Mouse (Mus musculus) neutrophil, adult 83 days (primary cell): ENCODE measurements around the gene Dnmt3c. TPM values are rescaled to one million over a fixed set of nuclear protein-coding genes. Genes with fewer than 3 reads are reported as not detected.

Source experiments
- total RNA-seq, 2 experiments: library from RNA; stranded (reverse); gene quantifications; one replicate each; pipeline ENCODE4 v1.2.4; 2023

The Dnmt3c gene
- under 1 TPM in 1 of 2 experiments, not detected in 1; 0.37 TPM for total RNA-seq

DNA sequence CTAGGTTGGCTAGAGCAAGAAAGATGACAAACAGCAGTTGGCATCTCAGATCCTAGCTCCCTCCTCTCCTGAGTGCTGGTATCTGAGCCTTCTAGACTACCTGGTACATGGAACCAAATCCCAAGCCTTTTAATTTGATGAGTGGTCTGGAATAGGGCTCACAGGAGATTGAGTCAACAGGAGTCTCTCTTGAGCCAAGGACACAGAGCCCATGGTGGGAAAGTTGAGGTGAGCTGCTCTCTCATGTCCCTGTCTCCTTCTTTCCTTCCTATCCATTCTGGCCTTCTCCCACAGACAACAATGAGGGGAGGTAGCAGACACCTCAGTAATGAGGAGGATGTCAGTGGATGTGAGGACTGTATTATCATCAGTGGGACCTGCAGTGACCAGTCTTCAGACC, at the start of gene Dnmt3c:
TSS of gene Dnmt3c (plus strand) at position 301 of the 400 bp plus-strand sequence.

DNA sequence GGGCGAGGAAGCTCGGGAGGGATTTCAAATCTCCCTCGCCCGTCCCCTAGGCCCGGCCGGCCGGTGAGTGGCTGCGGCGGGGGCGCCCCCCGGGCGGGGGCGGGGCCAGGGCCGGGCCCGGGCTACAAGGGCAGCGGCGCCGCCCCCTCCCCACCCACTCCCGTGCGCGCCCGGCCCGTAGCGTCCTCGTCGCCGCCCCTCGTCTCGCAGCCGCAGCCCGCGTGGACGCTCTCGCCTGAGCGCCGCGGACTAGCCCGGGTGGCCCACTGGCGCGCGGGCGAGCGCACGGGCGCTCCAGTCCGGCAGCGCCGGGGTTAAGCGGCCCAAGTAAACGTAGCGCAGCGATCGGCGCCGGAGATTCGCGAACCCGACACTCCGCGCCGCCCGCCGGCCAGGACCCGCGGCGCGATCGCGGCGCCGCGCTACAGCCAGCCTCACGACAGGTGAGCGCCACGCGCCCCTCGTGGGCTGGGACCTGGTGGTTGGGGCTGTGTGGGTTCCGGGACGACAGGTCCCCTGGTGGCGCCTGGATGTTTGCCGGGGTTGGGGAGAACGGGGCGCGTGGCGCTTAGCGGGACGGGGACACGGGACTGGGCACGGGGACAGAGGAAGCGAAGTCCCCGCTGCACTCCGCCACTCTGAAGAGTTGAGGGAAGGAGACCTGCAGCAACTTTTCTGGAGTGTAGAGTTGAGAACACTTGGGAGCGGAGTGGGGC, 47.0 kb upstream of the Dnmt3c start, which contains the start of gene Dnmt3b:
TSS of gene Dnmt3b (plus strand) at position 153 of the 716 bp plus-strand sequence.

DNA sequence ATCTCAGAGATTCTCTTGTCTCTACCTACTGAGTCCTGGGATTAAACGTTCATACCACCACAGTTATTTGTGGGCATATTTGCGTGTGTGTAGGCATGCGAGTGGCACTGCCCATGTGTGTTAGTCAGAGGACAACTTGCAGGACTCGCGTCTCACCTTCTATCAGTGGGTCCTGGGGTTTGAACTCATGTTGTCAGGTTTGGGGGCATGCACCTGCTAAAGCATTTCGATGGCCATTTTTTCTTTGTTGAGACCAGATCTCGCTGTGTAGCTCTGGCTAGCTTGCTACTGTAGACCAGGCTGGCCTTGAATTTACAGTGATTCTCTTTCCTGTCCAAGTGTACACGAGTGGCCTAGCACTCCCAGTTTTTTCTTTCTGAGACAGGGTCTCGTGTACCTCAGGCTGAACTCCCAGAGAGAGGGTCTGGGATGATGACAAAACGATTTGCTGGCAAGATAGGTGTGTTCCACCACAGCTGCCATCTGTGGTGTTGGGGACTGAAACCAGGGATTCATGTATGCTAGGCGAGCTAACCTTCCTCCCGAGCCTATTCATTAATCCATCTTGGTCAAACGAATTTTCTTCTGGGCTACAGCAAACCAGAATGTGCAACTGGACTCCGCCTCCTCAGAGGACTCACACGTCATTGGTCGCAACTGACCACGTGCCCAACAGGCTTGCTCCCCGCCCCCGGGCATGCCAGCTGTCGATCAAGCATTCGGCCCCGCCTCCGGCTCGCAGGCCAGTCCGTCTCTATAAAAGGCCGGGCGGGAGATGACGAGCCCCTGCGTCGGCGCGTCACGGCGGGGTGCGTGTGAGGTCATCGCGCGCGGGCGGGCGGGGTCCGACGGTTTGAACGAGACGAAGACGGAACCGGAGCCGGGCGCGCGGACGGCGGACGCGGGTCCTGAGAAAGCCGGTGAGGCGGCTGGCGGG, 44.3 kb downstream of the Dnmt3c start, which contains the start of gene Mapre1:
TSS of gene Mapre1 (plus strand) at position 775 of the 937 bp plus-strand sequence.

Other genes with a start within 250 kb of the Dnmt3c start
- gene 4930404H24Rik, start 203.9 kb upstream of the Dnmt3c start, total RNA-seq, result not detected
- 1 to 10 TPM; 1.6 to 2.4 TPM for gene Nol4l, start 166.7 kb upstream of the Dnmt3c start, total RNA-seq
- gene Commd7, start 63.9 kb upstream of the Dnmt3c start, total RNA-seq, result 10 to 100 TPM; 26.3 to 26.7 TPM
- gene Dnmt3b, start 47.2 kb upstream of the Dnmt3c start, total RNA-seq, result 1 to 10 TPM; 1.6 to 2.3 TPM
- 100 to 1,000 TPM; 116 to 127 TPM for gene Mapre1, start 44.6 kb downstream of the Dnmt3c start, total RNA-seq
- under 1 TPM in 1 of 2 experiments, not detected in 1; 0.79 TPM for gene Efcab8, start 83.3 kb downstream of the Dnmt3c start, total RNA-seq
- gene Sun5, start 174.4 kb downstream of the Dnmt3c start, total RNA-seq, result not detected
- gene Bpifb2, start 178.4 kb downstream of the Dnmt3c start, total RNA-seq, result not detected
- gene Bpifb6, start 203.7 kb downstream of the Dnmt3c start, total RNA-seq, result not detected
- not detected for gene Bpifb3, start 221.6 kb downstream of the Dnmt3c start, total RNA-seq
- gene Bpifb4, start 241.6 kb downstream of the Dnmt3c start, total RNA-seq, result not detected